Mouse (Mus musculus): Measurements from ENCODE around the gene Zcchc24.

DNA sequence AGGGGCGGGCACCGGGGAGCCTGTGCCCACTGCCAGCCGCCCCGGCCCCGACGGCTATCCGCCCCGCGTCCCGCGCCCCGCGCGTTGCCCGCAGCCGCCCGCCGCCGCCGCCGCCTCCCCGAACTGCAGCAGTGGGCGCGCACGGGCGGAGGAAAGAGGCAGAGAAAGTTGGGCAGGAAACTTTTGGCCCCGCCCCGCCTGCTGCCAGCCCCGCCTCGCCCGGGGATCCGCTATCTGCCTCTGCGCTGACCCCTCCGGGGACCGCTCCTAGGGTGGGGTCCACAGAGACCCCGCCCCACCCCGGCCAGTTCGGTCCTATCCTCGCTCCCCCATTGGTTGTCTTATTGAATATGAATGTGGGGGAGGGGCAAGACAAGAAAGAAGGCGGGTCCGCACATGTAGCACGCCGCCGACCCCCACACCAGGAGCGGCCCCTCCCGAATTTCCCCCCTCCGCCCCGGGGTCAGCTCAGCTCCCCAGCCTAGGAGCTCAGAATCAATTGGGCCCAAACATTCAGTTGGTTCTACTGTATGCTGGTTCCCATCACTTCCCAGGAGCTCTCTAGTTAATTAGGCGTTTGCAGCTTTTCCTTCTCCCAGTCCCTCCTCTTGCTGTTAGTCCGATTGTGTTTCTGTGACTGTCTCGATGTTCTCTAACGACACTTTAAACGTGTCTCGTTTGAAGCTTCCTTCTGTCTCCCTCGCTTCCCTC is at the start of gene Zcchc24:
- TF ChIP-seq CTCF (conservative IDR thresholded peaks at IDR 0.05; ENCODE audit: low read length) (no peak), NANOG (IDR thresholded peaks at IDR 0.05; ENCODE audit: borderline replicate concordance, low read length) (no peak)

Measured in E14TG2a.4 (cell line).